Mouse (Mus musculus) lung, postnatal 14 days (tissue): ENCODE data around the gene Tpcn2.

Experiments used
- DNase-seq: peaks from one replicate; pipeline ENCODE4 v3.0.0; 2021

The Tpcn2 gene

GRCm38 (mm10) chr7:145298666-145299490 lies 15.1 kb upstream of the Tpcn2 start:
- DNase-seq, result no peak

- DNase-seq, result peak; percentile 56
These were observed 10.0 kb upstream of the Tpcn2 start for GRCm38 (mm10) chr7:145293859-145294258.

GRCm38 (mm10) chr7:145292726-145293125 lies 8.9 kb upstream of the Tpcn2 start:
- DNase-seq, result no peak

GRCm38 (mm10) chr7:145291847-145292246 lies 8.0 kb upstream of the Tpcn2 start:
- no peak for DNase-seq

- peak; percentile 52 for DNase-seq
These were observed 5.5 kb upstream of the Tpcn2 start for GRCm38 (mm10) chr7:145289302-145289701.

GRCm38 (mm10) chr7:145287410-145287809 lies 3.6 kb upstream of the Tpcn2 start:
- DNase-seq, result no peak

- no peak for DNase-seq
These were observed 1.7 kb upstream of the Tpcn2 start for GRCm38 (mm10) chr7:145285476-145285875.

- DNase-seq, result no peak
These were observed 482 bp upstream of the Tpcn2 start for GRCm38 (mm10) chr7:145284293-145284692.

- DNase-seq, result no peak
These were observed 770 bp downstream of the Tpcn2 start for GRCm38 (mm10) chr7:145283041-145283440.

GRCm38 (mm10) chr7:145281396-145281795 lies 2.4 kb downstream of the Tpcn2 start:
- no peak for DNase-seq

- no peak for DNase-seq
These were observed 8.3 kb downstream of the Tpcn2 start for GRCm38 (mm10) chr7:145275488-145275887.

- no peak for DNase-seq
These were observed 12.9 kb downstream of the Tpcn2 start for GRCm38 (mm10) chr7:145270955-145271354.

- DNase-seq, result no peak
These were observed 14.9 kb downstream of the Tpcn2 start for GRCm38 (mm10) chr7:145268890-145269289.

- DNase-seq, result no peak
These were observed 17.8 kb downstream of the Tpcn2 start for GRCm38 (mm10) chr7:145266011-145266410.

GRCm38 (mm10) chr7:145264202-145264601 lies 19.6 kb downstream of the Tpcn2 start:
- DNase-seq, result no peak

- DNase-seq, result no peak
These were observed 27.7 kb downstream of the Tpcn2 start for GRCm38 (mm10) chr7:145256092-145256491.

GRCm38 (mm10) chr7:145253986-145254630 lies 29.7 kb downstream of the Tpcn2 start:
- no peak for DNase-seq

GRCm38 (mm10) chr7:145252715-145253476 lies 30.9 kb downstream of the Tpcn2 start:
- DNase-seq, result peak; percentile 91

- no peak for DNase-seq
These were observed 33.6 kb downstream of the Tpcn2 start for GRCm38 (mm10) chr7:145250225-145250624.

- no peak for DNase-seq
These were observed 34.9 kb downstream of the Tpcn2 start for GRCm38 (mm10) chr7:145248911-145249310.

GRCm38 (mm10) chr7:145242851-145243712 lies 40.7 kb downstream of the Tpcn2 start:
- DNase-seq, result peak; percentile 92

GRCm38 (mm10) chr7:145242028-145242427 lies 41.8 kb downstream of the Tpcn2 start:
- no peak for DNase-seq

- DNase-seq, result no peak
These were observed 42.9 kb downstream of the Tpcn2 start for GRCm38 (mm10) chr7:145240929-145241328.
